Mouse (Mus musculus) liver, embryonic 14.5 days (tissue): ENCODE results near the gene Nmnat2. TPM values are rescaled to one million over a fixed set of nuclear protein-coding genes. Genes with fewer than 3 reads are reported as not detected.

Experiments used
- ATAC-seq: fragments of 200-750 bp; cut with Nextera tagmentation; 2 replicates; pipeline ENCODE4 v1.8.0; 2017; ENCODE audit warnings: moderate number of reproducible peaks, mild to moderate bottlenecking, moderate library complexity; ENCODE audit not compliant: insufficient read depth
- DNase-seq, 3 experiments: peaks; one replicate each; pipeline ENCODE4 v3.0.0-alpha.2; 2012 to 2013; ENCODE audit warnings: low read depth in 3 of 3, low spot score in 3 of 3
- H3K27ac ChIP-seq: fragments of 300-500 bp; sonication (generic); 2 replicates; pipeline ENCODE4 v1.5.1; 2014; ENCODE audit warnings: moderate library complexity, mild to moderate bottlenecking, control low read depth, inconsistent platforms
- H3K27me3 ChIP-seq: fragments of 300-500 bp; sonication (generic); 2 replicates; pipeline ENCODE4 v1.6.1; 2014; ENCODE audit warnings: mild to moderate bottlenecking, low read length, moderate library complexity; ENCODE audit not compliant: control insufficient read depth, insufficient read depth
- H3K36me3 ChIP-seq: fragments of 300-500 bp; sonication (generic); replicated peaks from 2 replicates; pipeline ENCODE4 v1.6.1; 2014; ENCODE audit warnings: low read depth; ENCODE audit not compliant: control insufficient read depth, insufficient read depth
- H3K4me1 ChIP-seq, 2 experiments: fragments of 200-500 bp in 1 of 2; fragments of 300-500 bp in 1 of 2; sonication (generic) in 1 of 2; replicated peaks; 2 replicates each; pipeline ENCODE4 v1.6.1; 2012 to 2014; ENCODE audit warnings: antibody characterized with exemption in 1 of 2, inconsistent platforms in 1 of 2, low read length in 1 of 2; ENCODE audit not compliant: control insufficient read depth in 2 of 2, insufficient read depth in 2 of 2
- H3K4me2 ChIP-seq: fragments of 300-500 bp; sonication (generic); 2 replicates; pipeline ENCODE4 v1.6.1; 2014; ENCODE audit warnings: low read depth, mild to moderate bottlenecking, control low read depth, moderate library complexity
- H3K4me3 ChIP-seq, 2 experiments: fragments of 200-500 bp in 1 of 2; fragments of 300-500 bp in 1 of 2; sonication (generic) in 1 of 2; 2 replicates each; pipeline ENCODE4 v1.5.1; 2012 to 2014; ENCODE audit warnings: low read depth in 2 of 2, low read length in 2 of 2, mild to moderate bottlenecking in 2 of 2, control low read depth in 1 of 2, inconsistent platforms in 1 of 2, moderate library complexity in 1 of 2; ENCODE audit not compliant: insufficient read depth in 1 of 2
- H3K9ac ChIP-seq: fragments of 300-500 bp; sonication (generic); replicated peaks from 2 replicates; pipeline ENCODE4 v1.6.1; 2014; ENCODE audit warnings: mild to moderate bottlenecking, control low read depth, moderate library complexity
- H3K9me3 ChIP-seq: fragments of 300-500 bp; sonication (generic); 2 replicates; pipeline ENCODE4 v1.6.1; 2016; ENCODE audit warnings: low read length, mixed read lengths; ENCODE audit not compliant: control insufficient read depth
- CTCF ChIP-seq: IDR thresholded peaks from 2 replicates; pipeline ENCODE4 v1.5.1; 2016; ENCODE audit warnings: antibody characterized with exemption, low read depth, control low read depth
- EP300 ChIP-seq: IDR thresholded peaks from 2 replicates; pipeline ENCODE4 v1.6.1; 2016; ENCODE audit warnings: antibody characterized with exemption, low read depth
- WGBS: fragments of 180-500 bp; shearing (Covaris S2); extraction: QIAGEN DNeasy Blood & Tissue Kit; methylation state at CpG from one replicate; pipeline ENCODE4 v1.1.7; 2014; ENCODE audit not compliant: insufficient replicate concordance; 5-methylcytosine and 5-hydroxymethylcytosine counted together
- polyA plus RNA-seq, 2 experiments: library from polyadenylated mRNA; depleted of rRNA in 1 of 2; stranded (reverse) in 1 of 2; unstranded in 1 of 2; fragments of >200 nt; fragmentation: Nextera tagmentation in 1 of 2; extraction: Ambion mirVana in 1 of 2; gene quantifications; 2 replicates each; pipeline versions ENCODE4 v1.2.1 to v1.2.3; 2012 to 2014

The Nmnat2 gene
- polyA plus RNA-seq, 2 experiments, result 0.02 to 0.09 TPM

GRCm38 (mm10) chr1:153168293-153168692 lies 213.5 kb downstream of the Nmnat2 start:
- DNase-seq (no peak), ATAC-seq (no peak)
- H3K36me3 ChIP-seq, result no peaks in the 10 kb centered on the region
- H3K27ac ChIP-seq, result no peak overlapping the region
- no peak for TF ChIP-seq EP300
- TF ChIP-seq CTCF, result no peak
- 69% methylated on average over 5 of the region's 5 CpGs for WGBS
- no peak overlapping the region for H3K4me2 ChIP-seq
- no peak overlapping the region for H3K9ac ChIP-seq
- H3K4me1 ChIP-seq, result no peaks in the 10 kb centered on the region
- H3K9me3 ChIP-seq, result no peaks in the 10 kb centered on the region
- H3K27me3 ChIP-seq, result no peaks in the 10 kb centered on the region
- H3K4me3 ChIP-seq, result no peak overlapping the region

Other genes with a start within 250 kb of the Nmnat2 start
- gene Apobec4, start 204.4 kb upstream of the Nmnat2 start, polyA plus RNA-seq (2012; rRNA removed), result not detected in 2 replicates
- gene Apobec4, start 204.4 kb upstream of the Nmnat2 start, polyA plus RNA-seq (2014; fragmentation: Nextera tagmentation; extraction: Ambion mirVana), result not detected in 2 replicates
- 4.4 and 5.4 TPM in 2 replicates for gene Rgl1, start 188.6 kb upstream of the Nmnat2 start, polyA plus RNA-seq (2012; rRNA removed)
- gene Rgl1, start 188.6 kb upstream of the Nmnat2 start, polyA plus RNA-seq (2014; fragmentation: Nextera tagmentation; extraction: Ambion mirVana), result 8.6 and 11.5 TPM in 2 replicates
- gene Arpc5, start 188.5 kb upstream of the Nmnat2 start, polyA plus RNA-seq (2012; rRNA removed), result 31.3 and 71.2 TPM in 2 replicates
- 156 and 162 TPM in 2 replicates for gene Arpc5, start 188.5 kb upstream of the Nmnat2 start, polyA plus RNA-seq (2014; fragmentation: Nextera tagmentation; extraction: Ambion mirVana)
- gene Ncf2, start 154.8 kb upstream of the Nmnat2 start, polyA plus RNA-seq (2012; rRNA removed), result 4.7 and 7.3 TPM in 2 replicates
- gene Ncf2, start 154.8 kb upstream of the Nmnat2 start, polyA plus RNA-seq (2014; fragmentation: Nextera tagmentation; extraction: Ambion mirVana), result 7.5 and 7.7 TPM in 2 replicates
- gene Smg7, start 52.3 kb upstream of the Nmnat2 start, polyA plus RNA-seq (2012; rRNA removed), result 9.4 and 10.9 TPM in 2 replicates
- 9.2 and 10.4 TPM in 2 replicates for gene Smg7, start 52.3 kb upstream of the Nmnat2 start, polyA plus RNA-seq (2014; fragmentation: Nextera tagmentation; extraction: Ambion mirVana)
- gene Lamc2, start 231.5 kb downstream of the Nmnat2 start, polyA plus RNA-seq (2012; rRNA removed), result 0.10 and 0.13 TPM in 2 replicates
- gene Lamc2, start 231.5 kb downstream of the Nmnat2 start, polyA plus RNA-seq (2014; fragmentation: Nextera tagmentation; extraction: Ambion mirVana), result 0.13 and 0.14 TPM in 2 replicates